Mouse (Mus musculus): ENCODE data around the gene Flot2.

The Flot2 gene

DNA sequence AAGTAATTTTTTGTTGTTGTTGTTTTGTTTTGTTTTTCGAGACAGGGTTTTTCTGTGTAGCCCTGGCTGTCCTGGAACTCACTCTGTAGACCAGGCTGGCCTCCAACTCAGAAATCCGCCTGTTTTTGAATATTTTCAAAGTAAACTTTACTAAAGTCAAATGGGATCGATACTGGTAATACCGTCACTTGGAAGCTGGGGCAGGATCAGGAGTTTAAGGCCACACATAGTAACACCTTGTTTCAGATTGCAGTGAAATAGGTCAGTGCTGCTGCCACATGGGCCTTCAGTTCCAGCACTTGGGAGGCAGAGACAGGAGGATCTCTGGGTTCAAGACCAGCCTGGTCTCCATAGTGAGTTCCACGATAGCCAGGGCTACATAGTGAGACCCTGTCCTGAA lies 66.8 kb downstream of the Flot2 start:
- DNase-seq = no peak
